Mouse (Mus musculus) frontal cortex, adult 2 months (tissue): Measurements from ENCODE around the gene Ggct. TPM values are rescaled to one million over a fixed set of nuclear protein-coding genes. Genes with fewer than 3 reads are reported as not detected.

Experiments used
- DNase-seq, 2 experiments: peaks; one replicate each; pipeline ENCODE4 v3.0.0; 2022; ENCODE audit warnings: low spot score in 1 of 2; ENCODE audit errors: extremely low spot score in 1 of 2
- polyA plus RNA-seq: library from polyadenylated mRNA; depleted of rRNA; stranded (reverse); fragments of >200 nt; gene quantifications from 2 replicates; pipeline ENCODE4 v1.2.3, GENCODE M21; 2012

Gene Ggct
- polyA plus RNA-seq, 1 experiment: 15.2 TPM

DNA sequence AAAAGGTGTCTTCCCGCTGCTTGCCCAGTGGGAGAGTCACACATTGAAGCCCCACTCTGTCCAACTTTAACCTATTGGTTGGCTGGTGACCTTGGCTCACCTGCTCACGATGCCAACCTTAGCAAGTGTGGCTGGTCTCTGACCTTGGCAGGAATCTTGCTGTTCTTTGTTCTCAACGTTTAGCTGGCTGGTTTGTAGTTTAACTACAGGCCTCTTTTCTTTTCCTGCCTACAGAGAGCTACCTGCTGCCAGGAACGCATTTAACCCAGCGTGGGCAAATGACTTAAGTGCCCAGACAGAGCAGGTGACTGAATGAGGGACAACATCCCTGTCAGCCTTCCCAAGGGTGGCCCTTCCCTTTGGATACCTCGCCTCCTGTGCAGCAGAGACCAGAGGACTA lies 5.0 kb upstream of the Ggct start:
- no peak for DNase-seq

DNA sequence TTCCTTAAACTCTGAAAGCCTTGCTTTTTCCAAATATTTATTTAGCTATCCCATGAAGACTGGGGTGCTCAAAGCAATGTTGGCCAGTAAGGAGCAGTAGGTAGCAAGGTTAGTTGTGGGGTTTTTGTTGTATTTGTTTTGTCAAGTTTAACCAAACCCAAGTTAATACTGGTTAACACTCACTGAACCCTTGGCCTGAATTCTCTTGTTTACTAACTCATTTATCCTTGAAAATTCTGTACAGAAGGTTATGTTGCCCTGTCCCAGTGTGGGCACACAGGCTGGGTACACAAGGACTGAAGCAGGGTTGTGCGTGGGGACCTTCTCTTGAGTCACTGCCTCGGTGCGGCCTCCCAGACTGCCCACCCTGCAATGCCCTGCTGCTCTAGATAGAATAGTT lies 3.6 kb upstream of the Ggct start:
- no peak for DNase-seq

DNA sequence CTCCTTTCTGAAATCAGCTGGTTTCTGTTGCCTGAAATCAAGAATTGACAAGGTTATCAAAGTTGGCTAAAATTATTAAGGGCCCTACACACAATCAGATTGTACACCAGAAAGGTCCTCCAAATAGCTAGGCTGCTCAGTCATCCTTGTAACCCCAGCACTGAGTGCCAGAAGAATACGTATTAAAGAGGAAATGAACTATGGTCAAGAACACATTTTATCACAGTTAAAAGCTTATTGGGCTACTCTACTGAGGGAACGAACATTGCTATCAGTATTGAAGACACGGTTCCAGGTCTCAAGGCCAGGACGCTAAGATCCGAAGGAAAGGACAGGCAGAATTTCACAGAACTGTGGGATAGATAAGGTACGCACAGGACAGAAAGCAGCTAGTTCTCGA lies 609 bp downstream of the Ggct start:
- DNase-seq: no peak

DNA sequence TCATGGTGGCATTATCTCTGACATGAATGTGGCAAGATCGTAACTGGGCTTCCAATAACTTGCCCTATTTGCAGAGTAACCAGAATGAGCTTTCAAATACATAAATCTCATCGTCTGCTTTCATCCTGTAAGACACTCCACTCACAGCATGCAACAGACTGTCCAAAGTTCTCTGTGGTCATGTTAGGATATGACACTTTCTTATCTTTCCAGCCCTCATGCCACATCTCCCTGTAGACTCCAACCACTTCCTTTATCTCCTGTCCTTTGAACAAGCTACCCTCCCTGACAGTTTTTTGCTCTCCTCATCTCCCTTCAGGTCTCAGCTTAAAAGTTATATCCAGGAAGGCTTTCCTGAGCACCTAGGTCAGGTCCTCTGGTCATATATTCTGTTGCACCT lies 1.6 kb downstream of the Ggct start:
- no peak for DNase-seq

DNA sequence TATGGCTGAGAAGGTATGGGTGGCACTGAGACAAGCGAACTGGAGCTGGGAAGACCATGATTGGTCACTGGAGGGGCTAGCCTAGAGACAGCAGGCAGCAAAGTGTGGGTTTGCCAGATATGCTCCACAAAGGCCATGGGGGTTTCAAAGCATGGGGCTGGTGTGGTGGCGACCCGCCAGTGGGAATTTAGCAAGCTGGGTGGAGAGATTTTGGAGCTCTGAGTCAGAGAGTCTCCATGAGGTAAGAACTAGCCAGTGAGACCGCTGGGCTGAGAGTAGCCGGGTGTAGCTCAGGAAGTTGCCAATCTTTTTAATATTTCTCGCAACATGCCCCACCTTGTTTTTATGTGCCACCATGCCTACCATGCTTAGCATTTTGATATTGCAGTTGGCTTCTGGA lies 4.6 kb downstream of the Ggct start:
- DNase-seq: no peak

DNA sequence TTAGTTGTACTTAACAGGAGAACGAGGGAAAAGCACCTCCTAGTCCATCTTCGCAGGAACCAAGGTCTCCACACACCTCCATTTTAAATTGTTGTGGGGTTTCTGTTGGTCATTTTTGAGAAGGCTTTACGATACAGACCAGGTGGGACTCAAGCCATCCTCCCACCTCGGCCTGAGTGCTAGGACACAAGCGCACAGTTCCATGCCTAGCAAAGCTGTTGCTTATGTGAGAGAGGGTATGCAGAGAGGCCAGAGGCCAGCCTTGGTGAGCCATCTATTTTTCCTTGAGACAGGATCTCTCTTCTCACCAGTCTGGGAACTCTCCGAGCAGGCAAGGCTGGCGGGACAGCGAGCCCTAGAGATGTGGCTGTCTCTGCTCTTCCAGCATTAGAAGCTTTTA lies 8.7 kb downstream of the Ggct start:
- no peak for DNase-seq

DNA sequence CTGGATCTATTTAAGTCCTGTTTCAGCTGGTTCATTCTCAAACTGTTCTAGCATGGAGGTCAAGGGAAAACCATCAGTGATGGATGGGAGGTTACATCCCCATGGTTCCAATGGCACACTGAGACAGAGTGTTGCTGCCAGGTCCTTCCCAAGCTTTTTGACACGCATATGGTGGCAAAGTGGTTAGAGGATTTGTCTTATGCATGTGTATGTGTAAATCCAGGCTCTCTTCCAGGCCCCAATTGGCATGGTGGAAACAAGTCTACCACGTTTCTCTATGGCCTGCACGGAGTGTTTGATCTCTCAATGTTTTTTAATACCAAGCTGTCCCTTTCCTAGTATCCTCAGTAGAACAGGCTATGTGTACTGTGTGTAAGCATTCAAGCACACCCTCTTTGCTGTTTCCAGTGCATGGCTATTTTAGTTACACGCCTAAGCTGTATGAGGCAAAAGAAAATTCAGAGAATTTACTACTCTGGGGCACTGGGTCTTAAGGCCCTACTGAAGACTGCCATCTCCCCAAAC lies 9.2 kb downstream of the Ggct start:
- DNase-seq: no peak

DNA sequence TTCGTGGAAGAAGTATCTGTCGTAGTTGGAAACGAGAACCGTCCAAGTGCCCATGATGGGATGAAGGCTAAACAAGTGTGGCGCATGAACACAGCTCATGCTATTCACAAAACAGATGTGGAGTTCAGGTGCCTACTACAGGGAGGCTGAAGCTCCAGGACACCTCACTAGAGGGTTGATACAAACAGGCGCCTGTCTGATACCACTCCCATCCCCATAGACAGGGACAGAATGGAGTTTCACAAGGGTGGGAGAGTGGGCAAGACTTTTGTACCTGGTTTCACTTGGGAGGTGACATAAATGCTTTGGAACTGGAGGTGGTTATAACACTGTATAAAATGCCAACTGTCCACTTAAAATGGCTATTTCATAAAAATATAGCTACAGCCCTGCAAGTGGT lies 13.3 kb downstream of the Ggct start:
- no peak for DNase-seq

DNA sequence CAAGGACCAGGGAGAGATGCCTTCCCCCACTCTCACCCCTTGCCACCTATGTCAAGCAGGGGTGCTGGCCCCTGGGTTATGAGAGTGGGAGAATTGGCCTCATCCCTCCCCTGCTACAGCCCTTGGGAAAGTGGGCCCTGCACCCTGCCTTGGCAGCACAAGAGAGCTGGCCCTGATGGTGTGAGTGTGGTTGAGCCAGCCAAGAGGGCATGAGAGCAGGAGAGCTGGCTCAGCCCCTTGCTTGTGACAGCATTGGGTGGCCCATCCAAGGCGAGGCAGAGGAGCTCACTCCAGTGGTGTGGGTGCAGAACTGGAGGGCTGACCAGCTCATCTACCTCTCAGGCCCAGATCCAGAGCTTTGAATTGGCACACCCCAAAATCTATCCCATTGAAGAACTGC lies 17.1 kb downstream of the Ggct start:
- DNase-seq: no peak

DNA sequence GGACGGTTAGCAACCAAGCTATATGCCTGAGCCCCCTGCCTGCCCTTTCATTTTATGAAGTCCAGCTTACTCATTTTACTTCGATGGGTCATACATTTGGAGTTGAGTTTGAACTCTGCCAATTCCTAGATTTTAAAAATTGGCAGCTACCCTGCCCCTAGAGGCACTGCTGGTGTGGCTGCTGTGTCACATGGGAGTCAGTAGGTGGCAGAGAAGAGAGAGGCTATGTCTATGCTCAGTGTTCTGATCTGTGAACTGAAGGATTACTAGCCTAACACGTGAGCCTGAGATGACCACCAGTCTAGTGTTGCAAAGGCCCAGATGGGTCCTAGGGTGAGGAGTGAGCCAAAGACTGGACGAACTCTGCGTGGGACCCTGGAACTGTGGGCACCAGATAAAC lies 18.2 kb downstream of the Ggct start:
- no peak for DNase-seq

DNA sequence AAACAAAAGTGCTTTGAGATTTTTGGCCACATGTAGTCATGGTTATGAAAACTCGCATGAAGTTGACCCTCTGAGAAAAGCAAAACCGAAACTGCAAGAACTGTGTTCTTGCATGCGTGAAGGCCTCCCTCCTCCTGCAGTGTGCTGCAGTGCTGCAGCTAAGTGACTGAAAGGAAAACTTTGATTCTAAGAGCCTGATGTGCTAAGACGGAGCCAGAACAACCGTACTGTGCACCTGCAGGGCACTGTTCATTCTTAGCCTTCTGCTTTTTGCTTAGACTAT lies 19.9 kb downstream of the Ggct start:
- no peak for DNase-seq

DNA sequence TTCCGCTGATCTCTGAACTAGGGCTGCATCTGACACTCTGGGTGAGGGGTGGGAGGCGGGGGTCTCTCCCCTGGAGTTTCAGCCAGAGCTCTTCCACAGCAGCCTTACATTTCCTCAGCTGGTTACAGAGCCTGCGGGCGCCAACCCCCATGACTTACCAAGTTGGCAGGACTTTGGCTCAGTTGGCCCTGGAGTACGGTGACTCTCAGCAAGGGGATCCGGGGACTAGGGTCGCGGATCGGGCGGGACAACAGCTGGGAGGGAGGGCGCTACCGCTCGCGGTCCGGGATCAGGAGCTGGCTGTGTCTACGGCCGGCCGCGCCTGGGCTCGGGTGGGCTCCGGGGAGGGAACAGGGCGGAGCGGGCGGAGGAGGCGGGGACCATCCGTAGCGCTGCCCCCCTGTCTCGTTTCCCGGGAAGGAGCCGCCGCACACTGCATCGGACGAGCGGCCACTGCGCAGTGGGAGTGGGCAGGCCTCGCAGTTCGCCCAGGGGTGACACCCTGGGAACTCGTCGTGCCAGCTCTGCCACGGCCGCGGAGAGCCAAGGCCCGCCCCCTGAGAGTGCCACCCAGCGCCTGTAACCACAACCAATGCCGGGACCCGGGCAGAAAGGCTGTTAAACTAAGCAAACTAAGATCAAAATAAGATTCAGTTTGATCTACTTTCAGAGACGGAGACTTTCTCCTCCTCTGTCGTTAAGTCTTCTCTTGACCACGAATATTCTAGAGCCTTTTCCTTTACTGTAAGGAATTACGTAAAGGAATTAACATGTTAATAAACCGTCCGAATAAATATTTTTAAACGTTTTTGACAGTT lies 20.4 kb downstream of the Ggct start, which contains the start of gene Nod1:
Gene Nod1 (minus strand): TSS at position 502 of the 818 bp plus-strand sequence.
- DNase-seq: peak in 1 of 2 experiments; percentile 51

DNA sequence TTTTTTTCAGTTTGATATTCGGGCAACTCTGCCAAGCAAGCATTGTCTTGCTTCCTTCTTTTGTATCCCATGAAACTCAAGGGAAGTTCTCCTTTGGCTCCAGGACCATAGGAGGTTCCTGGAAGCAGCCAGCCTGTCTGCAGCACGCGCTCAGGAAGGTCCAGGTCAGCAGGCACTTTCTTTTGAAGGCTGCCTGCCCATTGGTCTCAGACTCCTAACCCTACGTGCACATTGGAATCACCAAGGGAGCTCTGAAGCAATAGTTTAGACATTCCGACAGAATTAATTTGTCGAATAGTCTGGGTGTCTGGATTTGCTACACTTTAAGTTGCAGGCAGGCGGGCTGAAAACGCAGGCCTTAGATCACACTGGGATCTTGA lies 21.0 kb downstream of the Ggct start:
- no peak for DNase-seq

DNA sequence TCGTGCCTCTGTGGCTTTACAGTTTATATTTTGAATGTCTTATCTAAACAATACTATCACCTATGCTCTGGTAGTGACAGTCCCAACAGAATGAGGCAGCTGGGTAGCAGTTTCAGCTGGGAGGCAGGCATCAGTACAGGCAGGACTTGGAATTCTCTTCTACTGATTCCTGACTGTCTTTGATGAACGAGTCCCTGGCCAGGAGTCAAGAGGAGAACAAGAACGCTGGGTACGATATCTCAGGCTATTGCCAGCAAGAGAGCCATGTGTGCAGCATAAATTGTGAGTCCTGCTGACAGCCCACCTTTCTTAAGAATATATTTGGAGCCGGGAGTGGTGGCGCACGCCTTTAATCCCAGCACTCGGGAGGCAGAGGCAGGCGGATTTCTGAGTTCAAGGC lies 22.2 kb downstream of the Ggct start:
- DNase-seq: no peak

DNA sequence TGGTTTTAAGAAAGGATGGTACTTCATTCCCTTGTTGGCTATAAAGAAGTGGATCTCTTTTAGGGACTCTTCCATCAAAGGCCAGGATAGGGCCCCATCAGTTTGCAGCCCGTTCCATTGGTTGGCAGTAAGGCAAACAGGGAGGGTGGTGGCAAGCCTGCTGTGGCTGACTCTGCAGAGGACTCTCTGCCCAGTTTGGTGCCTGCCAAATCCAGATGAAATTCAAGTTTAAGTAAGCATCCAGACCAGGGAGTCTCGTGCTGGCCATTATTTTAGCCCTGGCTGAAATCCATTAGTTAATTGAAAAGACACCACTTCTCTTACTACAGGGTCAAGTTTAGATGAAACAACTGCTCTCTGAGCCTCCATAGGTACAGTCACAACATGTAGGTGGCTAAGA lies 22.9 kb downstream of the Ggct start:
- no peak for DNase-seq

DNA sequence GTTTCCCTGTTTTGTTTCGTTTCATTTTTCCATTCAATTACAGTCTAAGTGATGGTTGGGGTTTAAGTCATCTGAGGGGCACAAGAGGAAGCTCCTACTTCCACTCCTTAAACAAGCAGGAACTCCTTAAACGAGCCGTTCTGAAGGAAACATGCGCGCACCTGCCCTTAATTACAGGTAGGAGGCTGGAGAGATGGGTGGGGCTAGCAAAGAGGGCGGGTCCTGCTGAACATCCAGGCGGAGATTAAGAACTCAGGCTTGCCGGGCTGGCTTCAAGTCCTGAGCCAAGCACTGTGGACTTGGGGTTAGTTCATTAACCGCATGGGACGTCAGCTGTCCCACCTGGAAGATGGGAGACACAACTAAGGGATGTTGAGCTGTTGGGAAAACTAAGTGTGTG lies 25.2 kb downstream of the Ggct start:
- no peak for DNase-seq

DNA sequence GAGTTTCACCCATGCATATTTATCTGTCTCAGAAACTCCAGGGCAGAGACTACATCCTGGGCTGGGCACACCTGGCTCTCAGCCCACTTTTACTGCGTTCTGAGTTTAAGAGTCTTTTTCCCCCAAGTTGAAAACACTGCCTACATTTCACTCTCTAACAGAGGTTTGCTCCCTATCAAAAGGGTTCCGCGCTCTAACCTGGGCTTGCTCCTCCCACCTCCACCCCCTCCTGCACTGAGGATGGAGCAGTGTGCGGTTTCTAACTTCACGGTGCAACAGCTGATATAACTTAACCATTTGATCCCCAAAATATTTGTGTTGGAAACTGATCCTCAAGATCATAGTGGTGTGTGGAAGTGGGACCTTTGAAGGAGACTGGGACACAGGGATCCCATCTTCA lies 27.5 kb downstream of the Ggct start:
- no peak for DNase-seq

DNA sequence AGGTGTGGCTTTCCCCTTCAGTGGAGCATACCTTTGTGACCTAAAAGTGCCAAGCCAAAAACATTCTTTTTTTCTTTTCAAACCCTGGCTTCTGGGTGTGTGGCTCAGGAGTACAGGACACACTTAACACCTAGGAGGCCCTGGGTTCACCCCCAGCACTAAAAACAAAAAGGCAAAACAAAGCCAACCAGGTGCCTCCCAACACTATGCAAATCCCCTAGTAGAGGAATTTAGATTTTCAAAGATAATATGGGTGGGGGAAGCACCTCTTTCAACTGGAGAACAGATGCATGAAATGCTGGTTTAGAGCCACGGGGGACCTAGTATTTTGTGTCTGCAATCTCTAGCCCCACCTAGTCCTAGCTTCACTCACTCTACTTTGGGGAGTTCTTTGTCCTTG lies 28.0 kb downstream of the Ggct start:
- no peak for DNase-seq

DNA sequence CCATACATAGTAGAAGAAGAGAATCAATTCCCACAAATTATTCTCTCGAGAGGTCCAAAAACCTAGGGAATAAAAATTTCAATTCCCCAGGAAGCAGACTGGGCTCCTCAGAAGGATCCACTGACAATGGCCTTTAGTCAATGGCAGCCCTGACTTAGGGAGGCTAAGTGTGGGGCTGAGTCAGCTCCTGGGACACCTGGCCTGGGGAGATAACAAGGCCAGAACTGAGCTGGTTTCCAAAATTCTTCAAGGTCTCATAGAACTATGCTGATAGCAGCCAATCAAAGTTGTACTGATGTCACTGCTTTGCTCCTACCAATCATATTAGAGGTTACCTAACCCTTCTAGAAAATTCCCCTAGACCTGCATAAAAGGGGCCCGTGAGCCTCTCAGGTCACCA lies 29.2 kb downstream of the Ggct start:
- no peak for DNase-seq

DNA sequence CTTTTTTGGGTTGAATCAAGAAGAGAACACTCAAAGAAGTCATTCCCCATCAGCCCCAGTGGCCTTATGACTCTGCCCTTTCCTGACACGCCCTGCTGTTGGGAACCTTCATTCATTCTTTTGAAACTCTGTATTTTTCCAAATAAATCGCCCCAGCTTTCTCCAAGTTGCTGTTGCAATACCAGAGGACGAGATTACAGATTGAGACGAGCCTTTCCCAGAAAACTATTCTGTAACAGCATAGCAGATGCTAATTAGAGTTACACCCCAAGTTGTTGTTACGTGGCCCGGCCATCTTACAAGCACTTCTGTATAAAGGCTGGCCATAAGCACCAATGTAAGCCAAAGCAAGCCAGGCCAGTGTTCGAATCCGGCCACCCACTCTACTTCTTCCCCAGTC lies 35.1 kb downstream of the Ggct start:
- DNase-seq: no peak

DNA sequence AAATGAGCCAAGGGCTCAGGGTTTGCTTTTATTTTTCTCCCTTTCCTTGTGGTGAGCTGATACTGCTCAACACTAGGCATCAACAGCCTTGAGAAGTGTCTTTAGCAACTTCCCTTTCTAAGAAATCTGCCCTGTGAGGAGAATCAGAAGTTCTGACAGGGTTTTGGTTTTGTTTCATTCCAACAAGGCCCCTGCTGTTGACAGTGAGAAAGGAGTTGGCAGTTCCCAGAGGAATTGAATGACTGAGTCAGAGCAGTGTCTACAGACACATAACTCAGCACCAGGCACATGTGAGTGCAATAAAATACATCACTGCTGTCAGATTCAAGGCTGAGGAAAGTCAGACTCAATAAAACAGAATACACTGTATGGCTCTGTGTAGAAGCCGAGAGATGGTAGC lies 36.3 kb downstream of the Ggct start:
- DNase-seq: peak in 1 of 2 experiments; percentile 16

DNA sequence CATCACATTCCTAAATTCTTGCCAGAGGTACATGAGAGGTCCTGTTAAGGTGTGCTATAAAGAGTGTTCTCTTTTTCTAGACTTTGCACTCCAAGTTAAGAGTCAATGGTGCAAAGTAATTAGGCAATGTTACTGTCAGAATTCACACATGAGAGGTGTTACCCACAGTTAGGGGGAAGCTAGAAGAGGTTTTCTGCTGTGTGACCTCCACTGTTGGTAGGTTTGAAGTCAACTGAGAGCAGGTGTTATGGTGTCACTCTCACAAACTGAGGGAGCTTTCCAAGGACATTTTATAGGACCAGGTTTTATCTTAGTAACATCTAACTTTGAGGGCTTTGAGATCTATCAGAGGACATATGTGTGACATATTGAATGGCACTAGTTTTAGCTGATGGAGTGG lies 36.8 kb downstream of the Ggct start:
- no peak for DNase-seq
